Comparison of ENCODE assay signal across 23 mouse cellular contexts in genomic region chr1:74898656-74899431, GRCm38 (mm10). TPM values are rescaled to one million over a fixed set of nuclear protein-coding genes. Genes with fewer than 3 reads are reported as not detected.
DNase-seq lines count a peak whose midpoint lies in the region; ATAC-seq and TF ChIP-seq lines count a peak whose summit lies in the region.
"Had no signal": no experiment of that assay in that cellular context is flagged by ENCODE, and none has a peak within 500 bp of the region (broad histone marks: within the 10 kb centered on the region; RNA-seq: fewer than 3 reads in every experiment).

No protein-coding gene starts in this region.

- H3K27me3 ChIP-seq in intestine, embryonic 14.5 days (replicated peaks; ENCODE audit: control insufficient read depth, insufficient read depth, low read length) = peaks cover 74% of the 10 kb centered on the region
- peaks cover 41% of the 10 kb centered on the region for H3K27me3 ChIP-seq in intestine, postnatal 0 days (replicated peaks; ENCODE audit: control insufficient read depth, insufficient read depth, low read length)
- peaks cover 98% of the 10 kb centered on the region for H3K27me3 ChIP-seq in neural tube, embryonic 12.5 days (replicated peaks)
- H3K27me3 ChIP-seq in limb, embryonic 11.5 days (ENCODE audit: control insufficient read depth, insufficient read depth, low read length) = peaks cover 76% of the 10 kb centered on the region

- no peaks in the 10 kb centered on the region for H3K9me3 ChIP-seq in intestine, embryonic 14.5 days (ENCODE audit: control insufficient read depth, low read length)
- H3K9me3 ChIP-seq in intestine, postnatal 0 days (ENCODE audit: control insufficient read depth) = no peaks in the 10 kb centered on the region
- no peaks in the 10 kb centered on the region for H3K9me3 ChIP-seq in neural tube, embryonic 12.5 days
- no peaks in the 10 kb centered on the region; the same call in 1 of the 2 replicates for H3K9me3 ChIP-seq in limb, embryonic 11.5 days (ENCODE audit: control insufficient read depth, low read length)
- H3K9me3 ChIP-seq: embryonic facial prominence, embryonic 13.5 days; G1E; limb, embryonic 13.5 days; liver, embryonic 13.5 days; lung, embryonic 15.5 days; midbrain, embryonic 10.5 days had no signal

- ATAC-seq in intestine, embryonic 14.5 days (replicated peaks; ENCODE audit: low FRiP score, low TSS enrichment, low read depth) = no peak
- ATAC-seq in intestine, postnatal 0 days = no peak
- ATAC-seq in neural tube, embryonic 12.5 days (ENCODE audit: low FRiP score, low read depth) = no peak
- ATAC-seq in limb, embryonic 11.5 days (ENCODE audit: insufficient number of reproducible peaks, low FRiP score, low TSS enrichment, low read depth) = no peak
- ATAC-seq: inflammation-experienced regulatory T-cells, adult 6 months had no signal

- no peaks in the 10 kb centered on the region for H3K36me3 ChIP-seq in intestine, embryonic 14.5 days (ENCODE audit: control insufficient read depth, insufficient read depth, low read length)
- no peaks in the 10 kb centered on the region for H3K36me3 ChIP-seq in intestine, postnatal 0 days (ENCODE audit: control insufficient read depth, insufficient read depth)
- H3K36me3 ChIP-seq in neural tube, embryonic 12.5 days = no peaks in the 10 kb centered on the region
- H3K36me3 ChIP-seq in limb, embryonic 11.5 days (ENCODE audit: control insufficient read depth, insufficient read depth, low read length) = no peaks in the 10 kb centered on the region
- H3K36me3 ChIP-seq: embryonic facial prominence, embryonic 13.5 days; G1E; limb, embryonic 13.5 days; liver, embryonic 13.5 days; lung, embryonic 15.5 days; midbrain, embryonic 10.5 days had no signal

- 14% methylated on average over 7 of the region's 10 CpGs for WGBS in intestine, embryonic 14.5 days
- 13% methylated on average over 9 of the region's 10 CpGs for WGBS in intestine, postnatal 0 days
- 8% methylated on average over 7 of the region's 10 CpGs for WGBS in neural tube, embryonic 12.5 days
- 4% methylated on average over 6 of the region's 10 CpGs for WGBS in limb, embryonic 11.5 days

- no peak overlapping the region for H3K27ac ChIP-seq in intestine, embryonic 14.5 days (ENCODE audit: low read depth)
- H3K27ac ChIP-seq in intestine, postnatal 0 days (ENCODE audit: low read depth, low read length) = no peak overlapping the region
- no peak overlapping the region for H3K27ac ChIP-seq in neural tube, embryonic 12.5 days
- H3K27ac ChIP-seq in limb, embryonic 11.5 days (replicated peaks; ENCODE audit: low read depth, low read length) = no peak overlapping the region
- H3K27ac ChIP-seq: embryonic facial prominence, embryonic 13.5 days; gastrocnemius, adult 2 months; limb, embryonic 13.5 days; liver, embryonic 13.5 days; lung, embryonic 15.5 days; midbrain, embryonic 10.5 days had no signal

- H3K4me3 ChIP-seq in intestine, embryonic 14.5 days (ENCODE audit: low read depth, low read length) = no peak overlapping the region
- H3K4me3 ChIP-seq in intestine, postnatal 0 days (ENCODE audit: low read depth, low read length) = no peak overlapping the region
- H3K4me3 ChIP-seq in neural tube, embryonic 12.5 days = no peak overlapping the region
- H3K4me3 ChIP-seq in limb, embryonic 11.5 days (ENCODE audit: low read depth, low read length) = no peak overlapping the region
- H3K4me3 ChIP-seq: embryonic facial prominence, embryonic 13.5 days; gastrocnemius, adult 2 months; limb, embryonic 13.5 days; liver, embryonic 13.5 days; lung, embryonic 15.5 days; midbrain, embryonic 10.5 days had no signal

- H3K4me1 ChIP-seq in intestine, embryonic 14.5 days (replicated peaks; ENCODE audit: control insufficient read depth, insufficient read depth, low read length) = peaks cover 16% of the 10 kb centered on the region; the same call in 1 of the 2 replicates
- H3K4me1 ChIP-seq in intestine, postnatal 0 days (replicated peaks; ENCODE audit: control insufficient read depth, insufficient read depth, low read length) = no peaks in the 10 kb centered on the region
- peaks cover 25% of the 10 kb centered on the region for H3K4me1 ChIP-seq in neural tube, embryonic 12.5 days
- H3K4me1 ChIP-seq in limb, embryonic 11.5 days (ENCODE audit: control insufficient read depth, insufficient read depth, low read length) = peaks cover 18% of the 10 kb centered on the region

- no peak overlapping the region for H3K9ac ChIP-seq in intestine, embryonic 14.5 days (ENCODE audit: low read length)
- H3K9ac ChIP-seq in intestine, postnatal 0 days (ENCODE audit: low read depth, low read length) = no peak overlapping the region
- H3K9ac ChIP-seq in neural tube, embryonic 12.5 days = no peak overlapping the region
- H3K9ac ChIP-seq in limb, embryonic 11.5 days (ENCODE audit: low read length) = no peak overlapping the region
- H3K9ac ChIP-seq: embryonic facial prominence, embryonic 13.5 days; limb, embryonic 13.5 days; liver, embryonic 13.5 days; lung, embryonic 15.5 days had no signal

- DNase-seq in embryo, embryonic 9.5 days (ENCODE audit: extremely low spot score) = peak; percentile 27
- no peak for DNase-seq in embryo, embryonic 10.5 days (ENCODE audit: low spot score)
- DNase-seq in intestine, embryonic 14.5 days (ENCODE audit: low spot score) = peak; percentile 65
- DNase-seq in neural tube, embryonic 10.5 days (ENCODE audit: extremely low spot score, low spot score) = no peak
- DNase-seq in limb, embryonic 11.5 days (ENCODE audit: low spot score) = peak; percentile 40
- DNase-seq in Muller cell, postnatal 12 days (ENCODE audit: inconsistent ontology term) = no peak
- DNase-seq: cerebellum, adult 2 months; gastrocnemius, adult 2 months; liver, embryonic 13.5 days; right cerebral cortex, postnatal 25 days; thymus, adult 2 months had no signal

- H3K4me2 ChIP-seq in intestine, embryonic 14.5 days (ENCODE audit: low read length) = no peak overlapping the region
- no peak overlapping the region for H3K4me2 ChIP-seq in intestine, postnatal 0 days (replicated peaks; ENCODE audit: low read depth)
- 0 out of 2 replicates have a peak overlapping the region, but pooled peaks have one; percentile 14 for H3K4me2 ChIP-seq in neural tube, embryonic 12.5 days (replicated peaks)
- H3K4me2 ChIP-seq in limb, embryonic 11.5 days (ENCODE audit: low read depth, severe bottlenecking) = no peak overlapping the region
- H3K4me2 ChIP-seq: embryonic facial prominence, embryonic 13.5 days; limb, embryonic 13.5 days; liver, embryonic 13.5 days; lung, embryonic 15.5 days had no signal

- no peak for TF ChIP-seq CTCF in intestine, postnatal 0 days (IDR thresholded peaks at IDR 0.05; ENCODE audit: low read depth)

RNA-seq across cellular contexts. Expression of gene Cryba2, which starts 5.9 kb away (rescaled TPM):
- polyA plus RNA-seq in intestine, embryonic 14.5 days (2014; fragmentation: Nextera tagmentation; extraction: Ambion mirVana) = 2.5 TPM in 1 of 2 replicates, not detected in the other
- 0.71 and 1.2 TPM in 2 replicates for polyA plus RNA-seq in intestine, postnatal 0 days (2015; fragmentation: Nextera tagmentation; extraction: Ambion mirVana)
- not detected in 2 replicates for polyA plus RNA-seq in neural tube, embryonic 12.5 days (2016; fragmentation: Nextera tagmentation; extraction: Ambion mirVana)
- polyA plus RNA-seq in limb, embryonic 11.5 days (2014; fragmentation: Nextera tagmentation; extraction: Ambion mirVana) = not detected in 2 replicates
- polyA plus RNA-seq: embryonic facial prominence, embryonic 13.5 days; G1E; heart, embryonic 14.5 days; inflammation-experienced regulatory T-cells, adult 6 months; limb, embryonic 13.5 days; liver, embryonic 13.5 days; lung, embryonic 15.5 days; midbrain, embryonic 10.5 days; spleen, adult 2 months had no signal

RNA-seq across cellular contexts. Expression of gene Fev, which starts 13.6 kb away (rescaled TPM):
- 0.55 and 1.4 TPM in 2 replicates for polyA plus RNA-seq in intestine, embryonic 14.5 days (2014; fragmentation: Nextera tagmentation; extraction: Ambion mirVana)
- 0.59 and 1.3 TPM in 2 replicates for polyA plus RNA-seq in intestine, postnatal 0 days (2015; fragmentation: Nextera tagmentation; extraction: Ambion mirVana)
- 0.32 TPM in 1 of 2 replicates, not detected in the other for polyA plus RNA-seq in neural tube, embryonic 12.5 days (2016; fragmentation: Nextera tagmentation; extraction: Ambion mirVana)
- not detected in 2 replicates for polyA plus RNA-seq in limb, embryonic 11.5 days (2014; fragmentation: Nextera tagmentation; extraction: Ambion mirVana)
- polyA plus RNA-seq: embryonic facial prominence, embryonic 13.5 days; G1E; gonadal fat pad, adult 2 months; inflammation-experienced regulatory T-cells, adult 6 months; lung, embryonic 15.5 days; midbrain, embryonic 10.5 days; stomach, embryonic 14.5 days had no signal

RNA-seq across cellular contexts. Expression of gene Cfap65, which starts 36.6 kb away (rescaled TPM):
- 0.15 and 0.27 TPM in 2 replicates for polyA plus RNA-seq in intestine, embryonic 14.5 days (2014; fragmentation: Nextera tagmentation; extraction: Ambion mirVana)
- 0.03 and 0.04 TPM in 2 replicates for polyA plus RNA-seq in intestine, postnatal 0 days (2015; fragmentation: Nextera tagmentation; extraction: Ambion mirVana)
- 0.08 TPM in 1 of 2 replicates, not detected in the other for polyA plus RNA-seq in neural tube, embryonic 12.5 days (2016; fragmentation: Nextera tagmentation; extraction: Ambion mirVana)
- polyA plus RNA-seq in limb, embryonic 11.5 days (2014; fragmentation: Nextera tagmentation; extraction: Ambion mirVana) = not detected in 2 replicates
- polyA plus RNA-seq: embryonic facial prominence, embryonic 13.5 days; G1E; heart, embryonic 14.5 days; inflammation-experienced regulatory T-cells, adult 6 months; limb, embryonic 13.5 days; liver, embryonic 13.5 days; spleen, adult 2 months; stomach, embryonic 14.5 days had no signal

RNA-seq across cellular contexts. Expression of gene Cdk5r2, which starts 44.1 kb away (rescaled TPM):
- 0.28 and 0.36 TPM in 2 replicates for polyA plus RNA-seq in intestine, embryonic 14.5 days (2014; fragmentation: Nextera tagmentation; extraction: Ambion mirVana)
- 0.13 and 0.29 TPM in 2 replicates for polyA plus RNA-seq in intestine, postnatal 0 days (2015; fragmentation: Nextera tagmentation; extraction: Ambion mirVana)
- 5.7 and 7.6 TPM in 2 replicates for polyA plus RNA-seq in neural tube, embryonic 12.5 days (2016; fragmentation: Nextera tagmentation; extraction: Ambion mirVana)
- not detected in 2 replicates for polyA plus RNA-seq in limb, embryonic 11.5 days (2014; fragmentation: Nextera tagmentation; extraction: Ambion mirVana)
- polyA plus RNA-seq: G1E; inflammation-experienced regulatory T-cells, adult 6 months; liver, embryonic 13.5 days; lung, embryonic 15.5 days; spleen, adult 2 months had no signal

RNA-seq across cellular contexts. Expression of gene Ihh, which starts 52.6 kb away (rescaled TPM):
- polyA plus RNA-seq in intestine, embryonic 14.5 days (2014; fragmentation: Nextera tagmentation; extraction: Ambion mirVana) = 28.8 and 33.7 TPM in 2 replicates
- 24.9 and 25.3 TPM in 2 replicates for polyA plus RNA-seq in intestine, postnatal 0 days (2015; fragmentation: Nextera tagmentation; extraction: Ambion mirVana)
- 0.24 and 0.28 TPM in 2 replicates for polyA plus RNA-seq in neural tube, embryonic 12.5 days (2016; fragmentation: Nextera tagmentation; extraction: Ambion mirVana)
- 0.27 and 0.61 TPM in 2 replicates for polyA plus RNA-seq in limb, embryonic 11.5 days (2014; fragmentation: Nextera tagmentation; extraction: Ambion mirVana)
- polyA plus RNA-seq: inflammation-experienced regulatory T-cells, adult 6 months had no signal

Comparison
In these comparisons a context has a peak if more than half of its experiments do, and no peak if none do; other contexts are left out.
1. DNase-seq: peak in embryo, embryonic 9.5 days (single experiment), intestine, embryonic 14.5 days (single experiment) and limb, embryonic 11.5 days (single experiment); none in embryo, embryonic 10.5 days (single experiment), neural tube, embryonic 10.5 days (single experiment) and Muller cell, postnatal 12 days (single experiment).